Mouse (Mus musculus): ENCODE data around the gene Tram2.

The Tram2 gene

DNA sequence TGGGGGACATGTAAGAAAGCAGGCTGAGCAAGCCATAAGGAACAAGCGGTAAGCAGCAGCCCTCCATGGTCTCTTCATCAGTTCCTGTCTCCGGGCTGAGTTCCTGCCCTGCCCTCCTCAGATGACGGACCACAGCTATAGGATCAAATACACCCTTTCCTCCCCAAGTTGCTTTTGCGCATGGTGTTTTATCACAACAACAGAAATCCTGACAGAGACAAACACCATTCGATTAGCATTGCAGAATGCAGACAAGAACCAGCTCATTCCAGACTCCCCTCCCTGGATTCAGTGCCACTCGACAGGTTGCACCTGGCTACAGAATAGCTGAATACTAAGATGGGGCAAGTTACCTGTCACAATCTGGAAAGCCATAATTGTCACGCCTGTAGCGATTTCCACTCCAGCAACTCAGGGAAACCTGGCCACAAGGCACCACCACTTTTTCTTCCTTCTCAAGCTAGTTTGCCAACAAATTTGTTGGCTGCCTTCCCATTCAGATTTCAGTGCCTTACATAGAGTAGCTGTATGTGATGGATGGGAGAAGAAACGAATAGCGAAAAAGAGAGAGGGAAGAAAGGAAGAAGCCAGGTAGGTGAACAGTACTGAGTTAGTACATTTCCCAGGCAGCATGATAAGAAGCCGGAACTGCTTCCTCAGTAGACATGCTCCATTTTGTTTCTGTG, 11.3 kb downstream of the Tram2 start:
- DNase-seq (ENCODE audit: low spot score in 2 of 2): no peak

DNA sequence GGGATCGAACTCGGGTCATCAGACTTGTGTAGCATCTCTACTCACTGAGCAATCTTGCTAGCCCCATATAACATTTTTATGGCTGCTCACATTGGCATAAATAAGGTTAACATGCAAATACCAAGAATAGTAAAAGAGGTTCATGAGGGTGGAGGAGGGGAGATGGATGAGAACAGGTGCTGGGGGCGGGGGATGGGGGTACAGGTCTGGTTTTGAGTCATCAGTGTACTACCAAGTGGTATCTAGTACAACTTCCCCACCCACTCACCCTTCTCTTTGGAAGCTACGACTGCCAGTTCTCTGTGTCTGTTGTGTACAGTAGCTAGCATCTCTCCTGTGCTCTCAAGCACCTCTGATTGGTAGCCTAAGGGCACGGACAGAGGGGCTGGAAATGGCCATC, 14.9 kb downstream of the Tram2 start:
- DNase-seq (ENCODE audit: low spot score in 2 of 2): no peak

DNA sequence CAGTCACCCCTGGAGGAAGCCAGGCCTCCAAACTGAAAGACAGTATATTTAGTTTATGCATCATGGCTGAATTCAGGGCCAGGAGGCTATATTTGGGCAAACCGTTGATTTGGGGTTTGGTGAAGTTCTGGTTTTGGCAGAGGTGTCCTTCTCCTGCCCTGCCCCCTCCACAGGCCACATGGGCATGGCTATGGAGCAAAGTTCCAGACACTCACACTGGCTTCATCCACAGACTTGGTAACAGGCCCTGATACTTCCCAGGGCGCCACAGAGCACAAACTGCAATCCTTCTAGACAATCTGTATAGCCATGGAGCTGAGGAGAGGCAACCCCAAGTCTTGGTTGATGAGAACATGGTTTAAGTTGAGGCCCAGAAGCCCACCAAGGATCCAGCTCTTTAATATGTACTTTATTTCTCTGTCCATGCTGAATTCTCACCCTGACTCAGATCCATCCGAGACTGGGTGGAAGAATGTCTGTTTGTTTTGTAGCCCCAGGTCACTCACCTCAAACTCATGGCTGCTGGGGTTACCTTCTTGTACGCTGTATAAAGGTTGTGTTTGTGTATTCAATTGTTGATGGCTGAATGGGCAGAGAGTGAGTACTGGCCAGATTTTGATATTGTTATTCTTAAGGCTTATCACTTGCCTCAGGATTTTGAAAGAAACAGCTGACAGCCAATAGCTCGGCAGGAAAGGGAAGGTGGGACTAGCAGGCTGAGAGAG, 19.5 kb downstream of the Tram2 start:
- DNase-seq (ENCODE audit: low spot score in 2 of 2): no peak

DNA sequence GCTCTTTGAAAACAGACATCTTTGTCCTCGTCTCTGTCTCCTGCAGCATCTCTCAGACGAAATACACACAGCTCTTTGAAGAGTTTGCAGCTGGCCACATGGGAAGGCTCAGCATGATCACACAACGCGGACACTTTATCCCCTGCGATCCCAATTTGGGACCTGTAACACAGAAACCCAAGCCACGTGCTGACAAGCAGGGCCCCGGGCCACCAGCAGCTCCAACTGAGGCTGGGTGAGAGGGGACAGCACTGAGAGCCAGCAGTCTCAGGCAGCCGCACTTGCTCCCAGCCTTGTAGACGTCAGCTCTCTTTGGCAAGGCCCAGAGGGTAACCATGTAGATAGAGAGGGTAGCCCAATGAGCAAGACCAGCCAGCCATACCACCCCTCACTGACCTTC, 26.0 kb downstream of the Tram2 start:
- no peak for DNase-seq (ENCODE audit: low spot score in 2 of 2)

DNA sequence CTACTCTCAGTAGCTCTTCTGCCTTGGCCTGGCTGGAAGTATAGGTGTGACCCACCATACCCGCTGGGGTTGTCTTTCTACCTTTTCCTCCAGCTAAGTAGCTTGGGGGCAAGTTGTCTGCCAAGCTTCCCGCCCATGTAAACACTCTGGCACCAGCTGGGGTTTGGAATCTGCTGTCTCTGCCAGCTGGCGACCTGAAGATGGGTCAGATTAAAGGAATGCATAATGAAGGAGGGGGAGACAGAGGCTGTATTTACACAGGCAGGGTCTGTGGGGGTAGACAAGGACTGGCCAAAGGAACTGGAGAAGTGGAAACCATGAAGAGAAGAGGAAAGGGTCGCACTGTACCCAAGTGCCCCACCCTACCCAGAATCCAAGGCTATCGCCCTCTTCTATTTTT, 26.4 kb downstream of the Tram2 start:
- no peak for DNase-seq (ENCODE audit: low spot score in 2 of 2)

DNA sequence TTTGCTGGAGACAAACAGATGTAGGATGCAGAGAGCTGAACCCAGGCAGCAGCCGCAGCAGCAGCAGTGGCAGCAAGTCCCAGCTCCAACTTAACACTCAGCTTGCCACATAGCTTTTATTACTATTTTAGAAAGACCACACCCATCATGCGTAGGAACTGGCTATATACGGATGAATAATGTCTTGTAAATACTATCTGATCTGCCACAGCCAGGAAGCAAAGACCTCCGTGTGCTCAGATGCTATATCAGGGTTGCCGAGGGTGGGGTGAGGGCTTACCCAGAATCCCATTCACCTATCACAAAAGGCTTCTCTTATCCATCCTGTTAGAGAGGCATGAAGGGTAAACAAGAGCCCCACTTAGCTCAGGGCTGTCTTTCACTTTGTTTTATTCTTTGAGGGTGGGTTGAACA, 26.9 kb downstream of the Tram2 start:
- no peak for DNase-seq (ENCODE audit: low spot score in 2 of 2)

DNA sequence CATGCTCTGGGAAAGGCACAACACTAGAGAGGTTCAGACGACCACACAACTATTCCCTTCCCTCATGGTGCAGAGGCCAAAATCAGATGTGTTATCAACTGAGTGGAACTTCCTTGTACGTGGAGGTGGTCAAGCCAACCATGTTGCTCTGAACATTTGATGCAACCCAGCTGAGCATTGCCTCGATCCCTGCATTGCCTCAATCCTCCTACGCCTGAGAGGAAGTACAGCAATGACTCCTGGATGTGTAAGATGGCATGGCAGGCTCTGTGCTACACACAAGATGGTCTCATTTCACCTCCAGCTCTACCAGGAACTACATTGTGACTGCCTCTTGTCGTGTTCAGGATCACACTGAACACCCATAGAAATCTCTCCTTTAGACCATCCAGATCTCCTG, 30.0 kb downstream of the Tram2 start:
- no peak for DNase-seq (ENCODE audit: low spot score in 2 of 2)

DNA sequence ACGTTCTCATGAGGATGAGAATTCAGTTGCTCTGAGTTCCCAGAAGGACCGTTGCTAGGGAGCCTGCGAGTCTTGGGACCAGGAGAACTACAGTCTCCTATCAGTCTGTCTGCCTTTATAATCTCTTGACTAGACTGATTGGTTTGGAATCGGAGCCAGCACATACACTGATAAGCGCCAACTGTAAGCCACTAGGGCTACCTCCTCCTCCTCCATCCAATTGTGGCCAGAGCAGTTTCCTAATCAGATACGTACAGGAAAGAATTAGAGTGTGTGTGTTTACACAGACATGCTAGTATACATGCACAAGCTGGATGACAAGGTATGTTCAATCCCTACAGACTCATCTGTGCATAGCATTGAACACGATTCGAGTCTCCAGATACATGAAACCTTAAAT, 30.6 kb downstream of the Tram2 start:
- DNase-seq (ENCODE audit: low spot score in 2 of 2): no peak

DNA sequence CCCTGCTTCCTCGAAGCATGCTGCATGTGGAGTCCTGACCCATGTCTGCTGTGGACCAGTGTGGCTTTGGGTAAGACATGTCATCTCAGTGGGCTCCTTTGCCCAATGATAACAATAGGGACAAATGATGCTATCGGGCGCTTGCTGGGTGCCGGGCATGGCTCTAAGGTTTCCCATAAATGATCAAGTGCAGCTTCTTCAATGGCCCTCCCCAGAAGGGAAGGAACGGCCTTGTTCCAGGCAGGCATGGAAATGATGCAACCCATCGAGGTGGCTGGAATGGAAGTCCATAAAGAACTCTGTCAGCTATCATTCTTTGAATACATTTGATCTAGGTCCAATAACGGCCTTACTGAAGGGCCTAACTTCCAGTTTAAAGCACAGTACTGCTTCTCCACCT, 36.6 kb downstream of the Tram2 start:
- DNase-seq (ENCODE audit: low spot score in 2 of 2): no peak

DNA sequence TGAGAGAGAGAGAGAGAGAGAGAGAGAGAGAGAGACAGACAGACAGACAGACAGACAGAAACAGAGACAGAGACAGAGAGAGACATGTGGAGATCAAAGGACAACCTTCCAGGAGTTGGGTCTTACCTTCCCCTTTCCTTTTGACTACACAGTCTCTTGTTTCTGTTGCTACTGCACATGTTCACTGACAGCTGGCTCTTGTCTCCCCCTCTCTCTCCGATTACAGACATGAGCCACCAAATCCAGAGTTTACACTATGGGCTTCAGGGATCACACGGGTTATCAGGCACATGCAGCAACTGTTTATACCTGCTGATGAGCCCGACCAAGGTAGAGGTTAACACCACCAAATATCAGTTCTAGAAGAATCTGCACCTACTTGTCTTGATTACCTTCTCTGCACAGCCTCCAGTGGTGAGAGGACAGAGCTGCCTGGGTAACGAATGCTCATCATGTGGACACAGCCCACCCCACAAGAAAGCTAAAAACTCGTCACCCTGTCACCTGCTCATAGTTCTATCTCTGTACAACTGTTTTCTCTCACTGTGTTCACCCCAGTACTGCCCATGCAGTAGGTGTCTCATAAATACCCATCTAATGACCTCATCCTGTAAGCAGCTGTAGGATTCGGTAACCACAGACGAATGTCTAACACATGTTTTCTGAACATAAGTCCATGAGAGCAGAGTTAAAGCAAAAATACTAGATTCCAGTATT, 38.3 kb downstream of the Tram2 start:
- no peak for DNase-seq (ENCODE audit: low spot score in 2 of 2)

DNA sequence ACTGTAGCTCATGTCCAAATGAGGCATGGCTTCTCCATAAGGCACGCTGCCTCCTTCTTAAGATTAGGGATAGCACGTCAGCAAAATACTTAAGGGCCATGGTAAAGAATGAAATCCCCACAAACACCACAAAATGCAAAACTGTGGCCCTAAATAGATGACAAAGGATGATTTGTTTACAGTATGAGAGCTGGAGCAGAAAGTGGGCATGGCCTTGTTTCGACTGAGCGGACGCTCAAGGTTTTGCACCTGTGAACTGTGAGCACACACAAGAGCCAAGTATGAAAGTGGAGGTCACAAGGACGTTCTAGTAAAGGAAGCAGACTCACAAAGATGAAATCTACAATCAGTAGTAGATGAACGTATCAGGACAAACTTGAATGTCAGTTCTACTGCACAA, 38.9 kb downstream of the Tram2 start:
- DNase-seq (ENCODE audit: low spot score in 2 of 2): no peak

DNA sequence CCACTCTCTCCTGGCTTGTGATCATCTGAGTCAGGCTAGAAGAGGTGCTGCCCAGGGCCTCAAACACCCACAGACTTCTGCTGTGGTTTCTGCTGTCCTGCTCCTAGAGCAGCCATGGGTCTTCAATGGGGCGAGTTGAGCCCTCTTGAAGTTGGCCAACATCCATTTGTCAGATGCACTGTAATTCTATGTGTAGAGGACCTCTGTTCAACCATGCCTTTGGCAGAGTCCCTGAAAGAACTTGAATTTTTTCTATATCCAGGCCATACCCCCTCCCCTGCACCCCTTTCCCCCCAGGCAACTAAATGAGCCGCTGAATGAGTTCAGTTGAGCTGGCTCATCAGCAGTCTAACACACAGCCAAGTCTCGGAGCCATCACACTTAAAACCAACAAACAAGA, 39.5 kb downstream of the Tram2 start:
- no peak for DNase-seq (ENCODE audit: low spot score in 2 of 2)

DNA sequence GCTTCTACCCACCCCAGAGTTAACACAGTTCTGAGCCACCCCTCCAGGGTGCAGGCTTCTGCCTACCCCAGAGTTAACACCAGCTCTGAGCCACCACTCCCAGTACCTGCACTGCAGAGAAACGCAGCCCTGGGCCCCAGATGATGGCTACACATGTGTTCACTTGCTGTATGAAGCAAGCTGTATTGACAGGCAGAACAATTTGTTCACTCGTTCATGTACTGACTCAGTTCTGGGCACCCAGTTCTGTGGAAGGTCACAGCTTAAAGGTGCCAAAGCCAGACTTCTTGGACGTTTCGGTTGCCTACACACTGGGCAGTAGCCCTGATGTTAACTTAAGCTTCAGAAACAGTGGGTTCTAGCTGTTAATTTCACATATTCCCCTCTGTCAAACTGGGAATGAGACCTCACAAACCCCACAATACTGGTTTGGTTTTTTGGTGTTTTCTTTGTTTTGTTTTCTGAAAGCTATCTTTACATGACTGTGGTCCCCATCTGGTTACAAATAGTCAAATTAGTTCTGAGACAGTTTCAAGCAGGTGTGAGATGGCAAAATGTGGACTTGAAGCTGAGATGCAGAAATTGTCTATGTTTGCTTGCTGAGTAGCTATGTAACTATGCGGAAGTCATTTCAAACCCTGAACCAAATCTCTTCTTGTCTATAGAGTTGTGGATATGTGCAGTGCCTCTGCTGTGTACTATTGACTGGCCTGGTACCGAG, 41.0 kb downstream of the Tram2 start:
- DNase-seq (ENCODE audit: low spot score in 2 of 2): no peak

DNA sequence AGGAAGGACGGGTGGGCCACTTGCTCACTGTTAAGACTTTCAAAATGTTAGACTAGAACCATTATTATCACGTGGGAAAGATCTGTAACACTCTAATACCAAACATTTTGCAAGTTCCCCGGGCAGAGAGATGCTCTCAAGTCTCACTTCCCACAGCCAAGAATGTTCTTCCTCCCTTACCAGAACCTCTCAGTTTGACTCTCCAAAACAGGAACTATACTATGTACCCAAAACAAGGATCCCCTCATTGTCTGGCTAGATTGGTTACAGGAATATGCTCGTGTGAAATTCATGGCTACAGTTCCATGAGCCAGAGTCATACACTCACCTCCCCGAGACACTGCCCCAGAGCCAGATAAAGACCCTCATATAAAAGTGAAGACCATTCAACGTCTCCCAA, 43.2 kb downstream of the Tram2 start:
- no peak for DNase-seq (ENCODE audit: low spot score in 2 of 2)

DNA sequence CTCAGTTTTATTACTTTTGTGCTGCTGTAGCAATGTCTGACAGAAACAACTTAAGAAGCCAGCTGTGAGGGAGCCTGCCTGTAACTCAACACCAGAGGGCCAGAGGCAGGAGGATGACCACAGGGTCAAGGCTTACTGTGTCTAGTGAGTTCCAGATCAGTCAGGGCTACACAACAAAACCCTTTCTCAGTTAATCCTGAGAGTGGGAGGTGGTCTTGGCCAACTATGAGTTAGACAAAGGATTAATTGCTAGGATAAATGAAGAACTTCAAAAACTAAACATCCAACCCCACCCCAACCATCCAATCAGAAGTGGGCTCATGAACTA, 45.3 kb downstream of the Tram2 start:
- DNase-seq (ENCODE audit: low spot score in 2 of 2): no peak

DNA sequence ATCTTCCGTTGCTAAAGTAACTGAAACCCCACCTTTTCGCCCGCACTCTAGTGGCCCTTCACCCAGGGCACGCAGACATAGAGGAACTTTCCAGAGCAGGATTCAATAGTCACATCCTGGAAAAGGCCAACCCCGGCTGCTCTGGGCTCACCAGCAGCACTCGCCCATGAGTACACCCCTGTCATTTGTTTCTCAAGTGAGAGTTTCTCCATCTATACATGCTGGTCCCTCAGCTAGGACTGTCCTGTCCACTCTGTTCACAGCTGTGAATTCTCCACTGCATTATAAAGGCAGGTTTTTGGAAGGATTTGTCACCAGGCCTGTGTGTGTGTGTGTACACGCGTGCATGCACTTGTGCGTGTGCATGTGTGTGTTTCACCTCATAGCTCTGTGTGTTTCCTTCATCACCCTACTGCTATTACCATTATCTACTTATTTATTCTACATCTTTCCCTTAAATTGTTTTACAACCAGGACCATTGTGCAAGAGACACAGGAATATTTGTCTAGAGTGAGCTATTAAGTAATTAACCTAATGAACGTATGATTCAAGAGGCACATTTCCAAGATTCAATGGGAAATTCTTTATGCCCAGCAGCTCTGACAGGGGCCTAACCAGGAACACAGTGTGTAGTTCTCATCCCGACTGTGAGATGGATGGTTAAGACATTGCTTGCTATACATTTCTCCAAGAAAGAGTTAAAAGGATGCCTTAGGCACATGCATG, 45.8 kb downstream of the Tram2 start:
- no peak for DNase-seq (ENCODE audit: low spot score in 2 of 2)

DNA sequence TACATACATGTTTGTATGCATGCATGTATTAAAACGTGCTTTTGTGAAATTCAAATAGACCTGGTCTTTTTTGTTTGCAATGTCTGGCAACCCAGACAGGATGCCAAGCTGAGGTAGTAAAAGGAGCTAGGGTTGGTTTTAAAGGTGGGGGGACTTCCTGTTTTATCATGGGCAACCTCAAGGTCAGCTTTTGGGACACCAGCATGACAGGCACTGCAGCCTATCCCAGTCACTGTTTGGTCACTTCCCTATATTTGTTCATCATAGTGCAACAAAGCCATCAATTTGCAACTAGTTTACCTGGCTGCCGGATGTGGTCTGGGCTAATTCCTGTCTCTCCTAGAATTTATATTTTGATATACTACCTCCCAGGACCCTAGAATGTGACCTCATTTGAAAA, 47.4 kb downstream of the Tram2 start:
- no peak for DNase-seq (ENCODE audit: low spot score in 2 of 2)

DNA sequence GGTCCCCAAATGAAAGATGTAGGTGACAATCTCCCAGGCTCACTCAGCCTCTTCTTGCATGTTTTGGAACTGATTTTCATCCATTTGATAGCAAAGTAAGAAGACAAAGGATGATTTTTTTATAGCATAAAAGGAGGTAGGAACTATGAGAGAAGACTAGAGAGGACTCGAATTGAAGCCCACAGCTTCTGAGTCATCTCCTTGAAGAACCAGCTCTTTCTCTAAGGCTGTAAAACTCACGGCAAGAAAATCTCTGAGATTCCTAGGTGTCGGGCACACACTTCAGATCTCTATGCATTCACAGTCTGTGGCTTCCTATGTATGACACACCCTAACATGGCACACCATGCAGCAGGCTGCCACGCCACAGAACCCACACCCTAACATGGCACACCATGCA, 50.0 kb downstream of the Tram2 start:
- DNase-seq (ENCODE audit: low spot score in 2 of 2): no peak

DNA sequence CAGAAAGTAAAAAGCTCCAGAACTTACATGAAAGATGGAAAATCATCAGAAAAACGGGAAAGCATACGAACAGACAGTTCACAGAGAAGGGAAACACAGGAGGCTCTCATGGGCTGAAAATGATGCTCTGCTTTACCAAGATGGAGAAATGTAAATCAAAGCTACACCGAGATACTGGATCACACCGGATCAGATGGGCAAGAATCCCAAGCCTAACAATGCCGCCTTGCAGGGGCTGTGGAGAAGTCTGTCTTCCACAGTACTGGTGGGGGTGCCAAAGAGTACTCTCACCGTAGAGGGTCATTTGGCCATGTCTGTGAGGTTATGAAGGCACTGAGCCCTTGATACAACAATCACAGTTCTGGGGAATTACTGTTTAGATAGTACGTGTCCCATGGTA, 52.5 kb downstream of the Tram2 start:
- no peak for DNase-seq (ENCODE audit: low spot score in 2 of 2)

DNA sequence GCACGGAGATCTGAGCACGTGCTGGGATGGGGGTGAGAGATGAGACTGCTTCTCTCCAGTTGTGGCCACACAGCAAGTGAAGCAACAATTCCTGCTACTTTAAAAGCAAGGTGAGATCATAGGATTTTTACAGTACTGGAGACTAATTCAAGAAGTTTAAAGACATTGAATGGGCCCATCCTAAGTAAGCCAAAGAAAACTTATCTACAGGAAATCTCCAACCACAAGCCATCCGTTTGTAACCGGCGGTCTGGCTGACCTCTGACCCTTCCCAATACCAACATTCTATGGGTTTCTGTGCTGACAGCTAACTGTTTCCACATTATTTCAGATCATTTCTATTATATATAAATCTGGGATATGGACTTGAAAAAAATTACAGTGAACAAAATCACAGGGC, 53.8 kb downstream of the Tram2 start:
- DNase-seq (ENCODE audit: low spot score in 2 of 2): no peak

DNA sequence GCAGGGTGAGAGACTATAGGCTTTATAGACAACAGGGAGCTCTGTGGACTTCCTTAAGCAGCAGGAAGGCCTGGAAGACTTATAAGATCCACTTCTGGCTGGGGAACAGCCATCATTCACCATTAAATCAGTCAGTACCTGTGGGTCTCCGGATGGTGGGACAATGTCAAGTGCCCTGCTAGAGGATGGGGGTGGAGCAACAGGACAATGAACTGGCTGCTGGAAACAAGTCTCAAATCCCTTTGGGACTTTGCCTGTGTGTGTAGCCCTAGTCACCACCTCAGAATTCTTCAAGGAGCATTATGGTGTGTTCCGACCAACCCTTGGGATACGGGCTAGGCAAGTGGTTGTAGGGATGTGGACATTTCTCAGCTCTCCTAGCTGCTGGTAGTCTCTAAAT, 55.9 kb downstream of the Tram2 start:
- no peak for DNase-seq (ENCODE audit: low spot score in 2 of 2)

DNA sequence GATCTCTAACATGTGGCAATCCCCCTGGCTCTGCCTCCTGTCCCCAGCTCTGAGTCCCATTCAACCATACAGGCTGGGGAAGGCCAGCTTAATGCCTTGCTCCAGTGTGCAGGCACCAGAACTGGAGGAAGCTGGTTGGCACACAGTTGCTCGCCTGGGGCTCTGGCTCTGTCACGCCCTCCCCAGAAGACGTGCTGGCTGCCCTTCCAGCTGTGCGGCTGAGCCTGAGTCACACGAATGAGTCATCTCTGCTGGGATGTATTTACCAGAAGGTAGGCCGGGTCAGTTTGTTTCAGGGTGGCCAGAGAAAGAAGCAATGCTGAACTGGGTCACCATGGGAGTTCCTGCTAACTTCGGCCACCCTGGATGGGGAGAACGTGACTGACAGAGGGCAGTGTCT, 64.6 kb downstream of the Tram2 start:
- no peak for DNase-seq (ENCODE audit: low spot score in 2 of 2)
